Mouse (Mus musculus) thymus, adult 2 months (tissue): ENCODE results near the gene Plg. TPM values are rescaled to one million over a fixed set of nuclear protein-coding genes. Genes with fewer than 3 reads are reported as not detected.

Experiments used
- DNase-seq: peaks from one replicate; pipeline ENCODE4 v3.0.0; 2021
- H3K27ac ChIP-seq: fragments of 200-500 bp; 2 replicates; pipeline ENCODE4 v1.5.1; 2012; ENCODE audit warnings: low read length, control low read depth; ENCODE audit not compliant: control insufficient read depth, insufficient read depth
- H3K27me3 ChIP-seq: fragments of 200-500 bp; 2 replicates; pipeline ENCODE4 v1.6.1; 2012; ENCODE audit warnings: mild to moderate bottlenecking, low read length, moderate library complexity, mixed read lengths; ENCODE audit not compliant: control insufficient read depth, insufficient read depth
- H3K36me3 ChIP-seq: fragments of 200-500 bp; 2 replicates; pipeline ENCODE4 v1.6.1; 2012; ENCODE audit warnings: mild to moderate bottlenecking, low read length, moderate library complexity; ENCODE audit not compliant: control insufficient read depth, insufficient read depth
- H3K4me1 ChIP-seq: fragments of 200-500 bp; replicated peaks from 2 replicates; pipeline ENCODE4 v1.6.1; 2012; ENCODE audit warnings: low read length; ENCODE audit not compliant: control insufficient read depth, insufficient read depth
- H3K4me3 ChIP-seq: fragments of 200-500 bp; 2 replicates; pipeline ENCODE4 v1.5.1; 2012; ENCODE audit warnings: mild to moderate bottlenecking, low read length, control low read depth, moderate library complexity; ENCODE audit not compliant: control insufficient read depth, insufficient read depth
- CTCF ChIP-seq: fragments of 200-500 bp; IDR thresholded peaks from 2 replicates; pipeline ENCODE4 v1.5.1; 2012; ENCODE audit warnings: mild to moderate bottlenecking, control low read depth, low read length, moderate library complexity, borderline replicate concordance; ENCODE audit not compliant: control insufficient read depth, poor library complexity, insufficient read depth; ENCODE audit errors: extremely low read depth
- POLR2A ChIP-seq: fragments of 200-500 bp; IDR thresholded peaks from 2 replicates; pipeline ENCODE4 v1.6.1; 2012; ENCODE audit warnings: mild to moderate bottlenecking, low read length, control low read depth, moderate library complexity; ENCODE audit not compliant: control insufficient read depth, poor library complexity, insufficient read depth; ENCODE audit errors: extremely low read depth
- WGBS: fragments of 180-500 bp; shearing (Covaris S2); methylation state at CpG from one replicate; pipeline ENCODE4 v1.1.7; 2018; 5-methylcytosine and 5-hydroxymethylcytosine counted together
- polyA plus RNA-seq: library from polyadenylated mRNA; depleted of rRNA; stranded (reverse); fragments of >200 nt; gene quantifications from 2 replicates; pipeline ENCODE4 v1.2.3, GENCODE M21; 2012

The Plg gene
- polyA plus RNA-seq, 1 experiment: 0.05 TPM

GRCm38 (mm10) chr17:12351564-12351963 lies 26.8 kb upstream of the Plg start:
- DNase-seq: no peak
- WGBS: 92% methylated on average over 6 of the region's 6 CpGs
- no peak for TF ChIP-seq CTCF
- TF ChIP-seq POLR2A: no peak
- Histone ChIP-seq H3K4me1 (no peaks in the 10 kb centered on the region), H3K27ac (no peak overlapping the region), H3K27me3 (no peaks in the 10 kb centered on the region), H3K36me3 (no peaks in the 10 kb centered on the region), H3K4me3 (no peak overlapping the region)

DNA sequence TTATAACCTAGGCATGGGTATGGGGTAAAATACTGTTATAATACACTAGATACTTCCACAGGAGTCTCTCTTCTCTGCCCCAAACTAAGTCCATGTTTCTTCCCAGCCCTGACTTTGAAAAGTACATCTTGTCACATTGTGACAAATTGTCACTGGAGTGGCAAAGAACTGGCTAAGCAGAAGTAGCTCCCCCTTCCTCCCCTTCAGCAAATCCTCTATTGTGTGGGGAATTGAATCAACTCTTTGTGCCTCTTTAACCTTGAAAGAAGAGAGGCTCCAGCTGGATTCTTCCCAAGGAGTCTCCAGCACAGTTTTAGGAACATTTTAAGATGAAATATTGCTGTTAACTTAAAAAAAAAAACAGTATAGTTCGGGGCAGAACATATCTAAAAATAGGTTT lies 25.6 kb upstream of the Plg start:
- Histone ChIP-seq H3K27me3 (no peaks in the 10 kb centered on the region), H3K4me3 (no peak overlapping the region), H3K36me3 (no peaks in the 10 kb centered on the region), H3K4me1 (no peaks in the 10 kb centered on the region), H3K27ac (no peak overlapping the region)
- no peak for DNase-seq
- TF ChIP-seq POLR2A (no peak), CTCF (no peak)
- 59% methylated on average over 1 of the region's 1 CpGs for WGBS

GRCm38 (mm10) chr17:12359876-12360275 lies 18.5 kb upstream of the Plg start:
- Histone ChIP-seq H3K36me3 (no peaks in the 10 kb centered on the region), H3K4me1 (no peaks in the 10 kb centered on the region), H3K27me3 (no peaks in the 10 kb centered on the region), H3K27ac (no peak overlapping the region), H3K4me3 (no peak overlapping the region)
- TF ChIP-seq CTCF (no peak), POLR2A (no peak)
- 85% methylated on average over 15 of the region's 15 CpGs for WGBS
- DNase-seq: no peak

DNA sequence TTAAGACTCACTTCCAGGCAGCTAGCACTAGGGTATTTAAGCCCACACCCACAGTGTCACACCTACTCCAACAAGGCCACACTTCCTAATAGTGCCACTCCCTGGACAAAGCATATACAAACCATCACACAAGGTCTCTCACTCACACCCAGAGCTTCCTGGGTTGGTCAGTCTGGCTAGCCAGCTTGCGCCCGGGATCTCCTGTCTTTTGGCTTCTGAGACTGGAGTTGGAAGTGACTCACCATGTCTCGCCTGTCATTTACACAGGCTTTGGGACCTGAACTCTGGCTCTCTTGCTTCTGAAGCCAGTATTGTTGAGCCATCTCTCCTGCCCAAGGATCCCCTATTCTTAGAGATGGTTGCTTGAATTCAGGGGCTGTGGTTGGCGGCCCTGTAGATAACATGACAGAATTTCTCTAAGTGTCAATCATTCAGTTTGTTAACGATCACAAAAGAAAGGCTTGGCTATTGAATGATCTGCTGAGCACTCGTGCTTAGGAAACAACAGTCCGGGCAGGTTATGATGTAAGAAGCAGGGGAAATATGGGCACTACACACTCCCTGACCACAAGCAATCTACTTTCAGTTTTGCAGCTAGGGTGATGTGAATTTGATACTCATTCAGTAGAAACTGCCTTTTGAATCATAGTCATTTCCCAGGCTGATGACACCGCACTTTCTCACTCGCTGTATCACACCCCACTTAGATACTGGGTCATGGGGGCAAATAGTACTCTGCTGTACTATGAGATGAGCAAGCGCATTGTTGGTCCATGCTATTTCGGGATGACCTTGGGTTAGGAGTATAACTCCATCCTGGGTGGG lies 14.6 kb upstream of the Plg start:
- Histone ChIP-seq H3K36me3 (no peaks in the 10 kb centered on the region), H3K27ac (no peak overlapping the region), H3K4me1 (no peaks in the 10 kb centered on the region), H3K27me3 (no peaks in the 10 kb centered on the region), H3K4me3 (no peak overlapping the region)
- TF ChIP-seq CTCF (no peak), POLR2A (no peak)
- no peak for DNase-seq
- WGBS: 50% methylated on average over 11 of the region's 11 CpGs

GRCm38 (mm10) chr17:12364426-12364735 lies 14.0 kb upstream of the Plg start:
- Histone ChIP-seq H3K4me3 (no peak overlapping the region), H3K4me1 (no peaks in the 10 kb centered on the region), H3K27ac (no peak overlapping the region), H3K36me3 (no peaks in the 10 kb centered on the region), H3K27me3 (no peaks in the 10 kb centered on the region)
- TF ChIP-seq CTCF (no peak), POLR2A (no peak)
- DNase-seq: no peak
- 34% methylated on average over 8 of the region's 8 CpGs for WGBS

DNA sequence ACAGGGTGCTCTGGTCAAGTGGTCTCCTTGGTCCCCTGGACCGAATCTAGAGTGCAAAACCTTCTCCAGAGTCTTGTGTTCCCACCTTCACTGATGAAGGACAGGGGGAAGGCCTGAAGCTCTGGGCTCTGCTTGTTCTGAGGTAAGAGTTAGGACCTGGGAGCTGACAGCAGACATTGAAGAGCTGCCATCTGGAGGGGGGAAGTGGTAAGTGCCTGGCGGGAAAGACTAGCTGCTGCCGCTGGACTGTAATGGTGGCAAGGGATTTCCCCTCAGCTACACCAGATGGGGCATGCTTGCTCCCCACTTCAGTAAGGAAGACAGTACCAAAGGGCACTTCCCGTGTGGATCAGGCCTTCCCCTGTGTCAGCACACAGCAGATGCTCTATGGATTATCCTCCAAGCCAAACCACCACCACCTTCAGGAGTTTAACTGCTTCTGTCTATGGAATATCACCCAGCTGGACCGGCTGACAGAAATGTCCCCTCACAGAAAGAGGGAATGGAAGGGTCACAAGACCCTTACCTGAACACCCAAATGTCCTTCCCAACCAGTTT lies 11.0 kb upstream of the Plg start:
- Histone ChIP-seq H3K4me1 (peaks cover 4% of the 10 kb centered on the region), H3K27ac (no peak overlapping the region), H3K27me3 (no peaks in the 10 kb centered on the region), H3K4me3 (no peak overlapping the region), H3K36me3 (no peaks in the 10 kb centered on the region)
- DNase-seq: peak; percentile 64
- TF ChIP-seq CTCF (peak; percentile 39; the same call in 1 of the 2 replicates), POLR2A (no peak)
- 32% methylated on average over 5 of the region's 5 CpGs for WGBS

DNA sequence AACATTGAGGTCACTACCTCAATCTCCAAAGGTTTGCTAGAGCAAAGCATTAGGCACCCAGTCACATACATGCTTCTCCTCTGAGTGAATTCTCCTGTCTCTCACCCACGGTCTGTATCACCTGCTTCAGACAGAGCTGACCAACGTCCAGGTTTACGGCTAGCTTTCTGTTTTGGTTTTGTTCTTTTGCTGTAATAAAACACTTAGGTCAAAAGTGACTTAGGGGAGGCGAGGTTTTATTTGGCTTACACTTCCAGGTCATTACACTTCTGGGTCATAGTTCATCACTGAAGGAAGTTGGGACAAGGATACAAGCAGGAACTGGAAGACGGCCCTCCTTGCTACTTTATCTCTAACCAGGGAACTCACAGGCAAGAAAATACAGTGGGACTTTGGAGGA lies 9.0 kb upstream of the Plg start:
- no peak for DNase-seq
- TF ChIP-seq POLR2A: no peak
- no peak for TF ChIP-seq CTCF
- Histone ChIP-seq H3K4me1 (peaks cover 4% of the 10 kb centered on the region), H3K36me3 (no peaks in the 10 kb centered on the region), H3K27me3 (no peaks in the 10 kb centered on the region), H3K4me3 (no peak overlapping the region), H3K27ac (no peak overlapping the region)
- WGBS: 80% methylated on average over 5 of the region's 5 CpGs
